Mouse (Mus musculus): Measurements from ENCODE around the gene Ccdc117. TPM values are rescaled to one million over a fixed set of nuclear protein-coding genes. Genes with fewer than 3 reads are reported as not detected.
"Not testable (repeated sequence)": the region's sequence is repeated elsewhere in the genome, so short reads cannot be mapped to it uniquely, and the experiment has no call there.

Gene Ccdc117
- polyA plus RNA-seq, 1 experiment from 2014 or later, result 22.6 TPM

DNA sequence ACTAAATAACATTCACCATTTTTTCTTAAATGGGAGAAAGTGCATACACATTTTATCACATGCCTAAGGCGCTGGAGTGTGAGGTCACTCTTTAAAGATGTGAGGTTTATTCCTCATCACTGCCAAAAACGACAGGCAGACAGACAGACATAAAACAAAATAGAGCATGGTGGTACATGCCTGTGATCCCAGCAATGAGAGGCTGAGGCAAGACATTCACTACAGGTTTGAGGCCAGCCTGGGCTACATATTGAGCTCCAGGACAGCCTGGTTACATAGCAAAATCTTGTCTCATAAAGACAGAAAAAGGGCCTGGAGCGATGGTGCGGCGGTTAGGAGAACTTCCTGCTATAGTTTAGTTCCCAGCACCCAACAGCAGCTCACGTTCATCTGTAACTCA lies 26.8 kb downstream of the Ccdc117 start:
- Histone ChIP-seq H3K9me3 (replicated peaks) (no peaks in the 10 kb centered on the region), H3K27me3 (ENCODE audit: low read depth, poor library complexity, severe bottlenecking) (no peaks in the 10 kb centered on the region), H3K4me3 (no peak overlapping the region), H3K4me1 (peaks cover 6% of the 10 kb centered on the region), H3K27ac (replicated peaks) (no peak overlapping the region), H3K36me3 (no peaks in the 10 kb centered on the region)
- 87% methylated on average over 6 of the region's 6 CpGs for WGBS
- no peak for DNase-seq (ENCODE audit: low spot score)

- Histone ChIP-seq H3K27me3 (ENCODE audit: low read depth, poor library complexity, severe bottlenecking) (no peaks in the 10 kb centered on the region), H3K4me3 (no peak overlapping the region), H3K4me1 (no peaks in the 10 kb centered on the region), H3K9me3 (replicated peaks) (no peaks in the 10 kb centered on the region), H3K36me3 (no peaks in the 10 kb centered on the region), H3K27ac (replicated peaks) (no peak overlapping the region)
- DNase-seq (ENCODE audit: low spot score), result no peak
- 92% methylated on average over 4 of the region's 4 CpGs for WGBS
Measured at GRCm38 (mm10) chr11:5514091-5514490, 27.9 kb downstream of the Ccdc117 start.

GRCm38 (mm10) chr11:5512961-5513360 lies 29.0 kb downstream of the Ccdc117 start:
- WGBS, result 83% methylated on average over 8 of the region's 8 CpGs
- H3K27ac ChIP-seq (replicated peaks), result no peak overlapping the region
- no peak for DNase-seq (ENCODE audit: low spot score)
- no peaks in the 10 kb centered on the region for H3K27me3 ChIP-seq (ENCODE audit: low read depth, poor library complexity, severe bottlenecking)
- no peaks in the 10 kb centered on the region for H3K36me3 ChIP-seq
- H3K4me3 ChIP-seq, result no peak overlapping the region
- H3K9me3 ChIP-seq (replicated peaks), result no peaks in the 10 kb centered on the region
- H3K4me1 ChIP-seq, result no peaks in the 10 kb centered on the region

DNA sequence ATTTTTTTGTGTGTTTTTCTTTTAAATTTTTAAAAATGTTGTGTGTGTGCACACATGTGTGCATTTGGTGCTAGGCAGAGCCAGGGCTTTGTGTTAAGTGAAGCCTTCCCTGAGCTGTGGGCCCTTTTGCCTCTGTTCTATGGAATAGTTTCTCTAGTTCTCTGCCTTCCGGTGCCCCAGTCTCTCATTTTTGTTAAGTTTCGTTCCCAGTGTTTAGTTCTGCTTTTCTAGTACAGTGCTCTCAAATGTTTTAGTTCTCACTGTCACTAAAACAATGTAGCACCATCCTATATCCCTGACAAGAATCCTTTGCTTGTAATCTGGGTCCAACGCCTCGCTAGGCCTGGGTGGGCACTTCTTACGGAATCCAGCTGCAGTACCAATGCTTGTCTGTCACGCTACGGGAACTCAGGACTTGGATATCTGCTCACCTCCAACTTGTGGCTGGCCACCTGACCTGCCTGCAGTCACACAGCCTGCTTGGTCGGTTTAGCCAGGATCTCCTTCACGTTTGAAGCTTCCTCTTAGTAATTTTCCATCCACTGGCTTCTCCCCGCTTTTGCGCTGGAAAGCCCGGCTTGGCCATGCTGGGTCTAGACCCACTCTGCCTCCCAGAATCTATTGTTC lies 29.8 kb downstream of the Ccdc117 start:
- WGBS, result 80% methylated on average over 12 of the region's 12 CpGs
- Histone ChIP-seq H3K27me3 (ENCODE audit: low read depth, poor library complexity, severe bottlenecking) (no peaks in the 10 kb centered on the region), H3K36me3 (no peaks in the 10 kb centered on the region), H3K9me3 (replicated peaks) (no peaks in the 10 kb centered on the region), H3K4me1 (no peaks in the 10 kb centered on the region), H3K4me3 (no peak overlapping the region), H3K27ac (replicated peaks) (no peak overlapping the region)
- no peak for DNase-seq (ENCODE audit: low spot score)

GRCm38 (mm10) chr11:5510686-5511085 lies 31.3 kb downstream of the Ccdc117 start:
- WGBS, result 17% methylated on average over 1 of the region's 2 CpGs
- H3K4me3 ChIP-seq; H3K9me3 ChIP-seq (replicated peaks); H3K27me3 ChIP-seq (ENCODE audit: low read depth, poor library complexity, severe bottlenecking); DNase-seq (ENCODE audit: low spot score); H3K36me3 ChIP-seq; H3K4me1 ChIP-seq; H3K27ac ChIP-seq (replicated peaks): not testable (repeated sequence)

DNA sequence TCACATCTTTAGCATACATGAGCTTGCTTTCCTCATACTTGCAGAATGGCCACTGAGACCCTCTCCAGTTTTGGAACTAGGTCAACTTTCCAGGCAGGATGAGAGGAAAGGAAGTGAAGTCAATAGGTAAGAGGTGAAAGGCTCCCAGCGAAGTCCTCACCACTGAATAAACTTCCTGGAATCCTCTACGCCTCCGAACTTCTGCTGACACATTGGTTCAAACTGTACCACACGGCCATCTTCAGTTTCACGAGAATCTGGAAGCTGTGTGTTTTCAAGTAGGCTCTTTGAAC lies 31.9 kb downstream of the Ccdc117 start:
- DNase-seq (ENCODE audit: low spot score), result no peak
- Histone ChIP-seq H3K27ac (replicated peaks) (no peak overlapping the region), H3K27me3 (ENCODE audit: low read depth, poor library complexity, severe bottlenecking) (no peaks in the 10 kb centered on the region), H3K9me3 (replicated peaks) (no peaks in the 10 kb centered on the region), H3K36me3 (no peaks in the 10 kb centered on the region), H3K4me3 (no peak overlapping the region), H3K4me1 (peaks cover 9% of the 10 kb centered on the region)
- 83% methylated on average over 5 of the region's 5 CpGs for WGBS

GRCm38 (mm10) chr11:5509215-5510098 lies 32.5 kb downstream of the Ccdc117 start:
- no peak overlapping the region for H3K4me3 ChIP-seq
- no peaks in the 10 kb centered on the region for H3K27me3 ChIP-seq (ENCODE audit: low read depth, poor library complexity, severe bottlenecking)
- no peaks in the 10 kb centered on the region for H3K36me3 ChIP-seq
- no peaks in the 10 kb centered on the region for H3K9me3 ChIP-seq (replicated peaks)
- 85% methylated on average over 8 of the region's 8 CpGs for WGBS
- no peak overlapping the region for H3K27ac ChIP-seq (replicated peaks)
- no peak for DNase-seq (ENCODE audit: low spot score)
- H3K4me1 ChIP-seq, result peaks cover 12% of the 10 kb centered on the region

- DNase-seq (ENCODE audit: low spot score), result no peak
- Histone ChIP-seq H3K4me1 (peaks cover 12% of the 10 kb centered on the region), H3K9me3 (replicated peaks) (no peaks in the 10 kb centered on the region), H3K4me3 (peak overlapping the region; percentile 9; the same call in 1 of the 2 replicates), H3K27me3 (ENCODE audit: low read depth, poor library complexity, severe bottlenecking) (no peaks in the 10 kb centered on the region), H3K36me3 (no peaks in the 10 kb centered on the region), H3K27ac (replicated peaks) (peak overlapping the region; percentile 55; the same call in 1 of the 2 replicates)
- WGBS, result 32% methylated on average over 18 of the region's 18 CpGs
Measured at GRCm38 (mm10) chr11:5505856-5506575, 36.0 kb downstream of the Ccdc117 start.

GRCm38 (mm10) chr11:5502351-5503051 lies 39.5 kb downstream of the Ccdc117 start:
- Histone ChIP-seq H3K9me3 (replicated peaks) (no peaks in the 10 kb centered on the region), H3K27ac (replicated peaks) (no peak overlapping the region), H3K4me3 (no peak overlapping the region), H3K36me3 (no peaks in the 10 kb centered on the region), H3K27me3 (ENCODE audit: low read depth, poor library complexity, severe bottlenecking) (no peaks in the 10 kb centered on the region), H3K4me1 (peaks cover 12% of the 10 kb centered on the region)
- 91% methylated on average over 10 of the region's 10 CpGs for WGBS
- DNase-seq (ENCODE audit: low spot score), result no peak

DNA sequence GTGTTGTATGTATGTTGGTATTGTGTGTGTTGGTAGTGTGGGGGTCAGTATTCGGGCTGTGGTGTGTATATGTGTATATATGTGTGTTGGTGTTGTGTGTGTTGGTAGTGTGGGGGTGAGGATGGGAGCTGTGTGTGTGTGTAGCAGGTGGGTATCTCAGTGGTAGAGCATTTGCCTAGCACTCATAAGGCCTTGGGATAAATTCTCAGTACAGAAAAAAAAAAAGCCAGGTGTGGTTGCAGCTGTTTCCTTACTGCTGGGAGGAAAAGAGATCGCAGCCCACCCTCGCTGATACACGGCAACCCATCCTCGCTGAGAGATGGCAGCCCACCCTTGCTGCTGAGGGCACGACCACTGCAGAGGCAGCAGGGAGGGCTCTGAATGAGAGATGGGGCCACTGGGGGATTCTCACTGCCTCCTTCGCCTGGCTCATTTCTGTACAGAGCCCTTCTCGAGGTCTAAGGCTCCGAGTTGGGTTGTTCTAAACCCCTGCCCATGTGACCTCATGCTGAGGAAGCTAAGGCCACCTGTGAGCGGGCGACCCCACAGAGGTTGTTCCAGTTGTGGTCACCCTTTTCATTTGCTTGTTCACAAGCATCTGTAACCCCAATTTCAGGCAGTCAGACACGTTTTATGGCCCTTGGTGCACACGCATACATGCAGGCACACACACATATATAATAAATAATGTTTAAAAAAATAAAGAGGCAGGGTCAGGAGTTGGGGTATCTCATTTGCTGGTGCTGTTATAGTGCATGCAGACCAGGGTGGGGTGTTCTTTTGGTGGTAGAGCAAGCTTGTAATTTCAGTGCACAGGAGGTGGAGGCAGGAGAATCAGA lies 40.9 kb downstream of the Ccdc117 start:
- Histone ChIP-seq H3K36me3 (no peaks in the 10 kb centered on the region), H3K27ac (replicated peaks) (no peak overlapping the region), H3K27me3 (ENCODE audit: low read depth, poor library complexity, severe bottlenecking) (no peaks in the 10 kb centered on the region), H3K9me3 (replicated peaks) (no peaks in the 10 kb centered on the region), H3K4me1 (peaks cover 10% of the 10 kb centered on the region), H3K4me3 (no peak overlapping the region)
- WGBS, result 83% methylated on average over 13 of the region's 13 CpGs
- DNase-seq (ENCODE audit: low spot score), result no peak

- peaks cover 8% of the 10 kb centered on the region for H3K4me1 ChIP-seq
- no peak overlapping the region for H3K4me3 ChIP-seq
- H3K27ac ChIP-seq (replicated peaks), result no peak overlapping the region
- no peaks in the 10 kb centered on the region for H3K36me3 ChIP-seq
- DNase-seq (ENCODE audit: low spot score), result no peak
- WGBS, result 88% methylated on average over 11 of the region's 11 CpGs
- no peaks in the 10 kb centered on the region for H3K27me3 ChIP-seq (ENCODE audit: low read depth, poor library complexity, severe bottlenecking)
- no peaks in the 10 kb centered on the region for H3K9me3 ChIP-seq (replicated peaks)
Measured at GRCm38 (mm10) chr11:5499961-5500644, 41.9 kb downstream of the Ccdc117 start.
